10 mouse cellular contexts compared by ENCODE assay signal in the genomic region with DNA sequence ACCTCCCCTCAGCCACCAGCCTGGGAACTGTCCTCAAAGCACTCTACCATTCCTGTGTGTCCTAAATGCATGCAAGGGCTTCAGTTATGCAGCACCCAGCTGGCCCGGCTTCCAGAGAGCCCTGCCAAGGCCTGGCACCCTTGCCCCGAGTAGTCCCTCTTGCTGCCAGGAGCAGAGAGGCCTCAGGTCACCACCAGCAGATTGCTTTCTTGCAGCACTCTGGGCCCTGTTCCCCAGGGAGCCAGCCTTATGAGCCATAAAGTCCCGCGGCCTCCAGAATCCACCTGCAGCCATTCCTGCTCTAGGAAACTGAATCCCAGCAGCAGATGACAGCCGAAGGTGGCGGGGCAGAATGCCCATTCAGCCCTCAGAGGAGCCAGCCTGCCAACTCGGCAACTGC. TPM values are rescaled to one million over a fixed set of nuclear protein-coding genes. Genes with fewer than 3 reads are reported as not detected.
DNase-seq lines count a peak whose midpoint lies in the region; ATAC-seq and TF ChIP-seq lines count a peak whose summit lies in the region.
"Had no signal": no experiment of that assay in that cellular context is flagged by ENCODE, and none has a peak within 500 bp of the region (broad histone marks: within the 10 kb centered on the region; RNA-seq: fewer than 3 reads in every experiment).

No protein-coding gene starts in this region.

- peaks cover 74% of the 10 kb centered on the region for H3K27me3 ChIP-seq in heart, embryonic 10.5 days (ENCODE audit: insufficient read depth, poor library complexity, severe bottlenecking)
- peaks cover 4% of the 10 kb centered on the region; the same call in 1 of the 2 replicates for H3K27me3 ChIP-seq in thymus, adult 2 months (ENCODE audit: control insufficient read depth, insufficient read depth, low read length)
- H3K27me3 ChIP-seq: embryonic facial prominence, embryonic 12.5 days had no signal

- no peak overlapping the region for H3K4me3 ChIP-seq in heart, embryonic 10.5 days
- H3K4me3 ChIP-seq in thymus, adult 2 months (ENCODE audit: control insufficient read depth, insufficient read depth, low read length) = no peak overlapping the region
- H3K4me3 ChIP-seq: embryonic facial prominence, embryonic 12.5 days had no signal

- TF ChIP-seq CTCF in thymus, adult 2 months (IDR thresholded peaks at IDR 0.05; ENCODE audit: borderline replicate concordance, control insufficient read depth, extremely low read depth, insufficient read depth, low read length, poor library complexity) = no peak

- ATAC-seq in CD4-positive, CD25-positive, alpha-beta regulatory T cell, adult 4 months = no peak

- peaks cover 30% of the 10 kb centered on the region for H3K4me1 ChIP-seq in heart, embryonic 10.5 days
- H3K4me1 ChIP-seq in thymus, adult 2 months (replicated peaks; ENCODE audit: control insufficient read depth, insufficient read depth, low read length) = no peaks in the 10 kb centered on the region

- WGBS in heart, embryonic 10.5 days = 74% methylated on average over 7 of the region's 7 CpGs
- WGBS in thymus, adult 2 months = 96% methylated on average over 7 of the region's 7 CpGs

- no peak for TF ChIP-seq POLR2A in thymus, adult 2 months (IDR thresholded peaks at IDR 0.05; ENCODE audit: control insufficient read depth, extremely low read depth, insufficient read depth, low read length, poor library complexity)

- H3K9me3 ChIP-seq in heart, embryonic 10.5 days = no peaks in the 10 kb centered on the region
- H3K9me3 ChIP-seq: embryonic facial prominence, embryonic 12.5 days had no signal

- 0 out of 2 replicates have a peak overlapping the region, but pooled peaks have one; percentile 10 for H3K27ac ChIP-seq in heart, embryonic 10.5 days
- no peak overlapping the region for H3K27ac ChIP-seq in thymus, adult 2 months (ENCODE audit: control insufficient read depth, insufficient read depth, low read length)
- H3K27ac ChIP-seq: embryonic facial prominence, embryonic 12.5 days had no signal

- H3K36me3 ChIP-seq in heart, embryonic 10.5 days = no peaks in the 10 kb centered on the region
- H3K36me3 ChIP-seq in thymus, adult 2 months (ENCODE audit: control insufficient read depth, insufficient read depth, low read length) = no peaks in the 10 kb centered on the region
- H3K36me3 ChIP-seq: embryonic facial prominence, embryonic 12.5 days had no signal

- DNase-seq in kidney, adult 11 months = peak; percentile 46
- no peak for DNase-seq in kidney, postnatal 4 days
- DNase-seq in adipocyte (ENCODE audit: low spot score) = peak; percentile 59
- DNase-seq in cerebellum, adult 8-10 months = peak; percentile 49
- DNase-seq in heart, embryonic 10.5 days (ENCODE audit: low spot score) = no peak
- no peak for DNase-seq in thymus, adult 2 months
- DNase-seq in retina, embryonic 14.5 days (ENCODE audit: low spot score) = no peak
- DNase-seq: lung, postnatal 4 days had no signal

RNA-seq across cellular contexts. Expression of a gene that starts 27.5 kb away (rescaled TPM):
- polyA plus RNA-seq in heart, embryonic 10.5 days (2016; fragmentation: Nextera tagmentation; extraction: Ambion mirVana) = 1,495 and 1,694 TPM in 2 replicates
- polyA plus RNA-seq in thymus, adult 2 months (2012; rRNA removed) = 10.3 and 10.4 TPM in 2 replicates
- 1 to 10 TPM in 1 of 2 experiments, under 1 TPM in 1; 0.87 to 1.3 TPM for polyA plus RNA-seq in CD4-positive, CD25-positive, alpha-beta regulatory T cell, adult 4 months (2017; shearing (Covaris generic))

RNA-seq across cellular contexts. Expression of a gene that starts 40.2 kb away (rescaled TPM):
- polyA plus RNA-seq in heart, embryonic 10.5 days (2016; fragmentation: Nextera tagmentation; extraction: Ambion mirVana) = 0.54 and 1.3 TPM in 2 replicates
- polyA plus RNA-seq in thymus, adult 2 months (2012; rRNA removed) = 6.1 and 8.0 TPM in 2 replicates
- not detected for polyA plus RNA-seq in CD4-positive, CD25-positive, alpha-beta regulatory T cell, adult 4 months (2017; shearing (Covaris generic))

Comparison
In these comparisons a context has a peak if more than half of its experiments do, and no peak if none do; other contexts are left out.
1. DNase-seq: peak in kidney, adult 11 months (single experiment), adipocyte (single experiment) and cerebellum, adult 8-10 months (single experiment); none in kidney, postnatal 4 days (0 of 2), heart, embryonic 10.5 days (single experiment), thymus, adult 2 months (single experiment) and retina, embryonic 14.5 days (single experiment).
2. RNA of a gene that starts 27.5 kb away (polyA plus RNA-seq): 1,495 to 1,694 TPM in heart, embryonic 10.5 days; 10.3 to 10.4 TPM in thymus, adult 2 months and 0.87 to 1.3 TPM in CD4-positive, CD25-positive, alpha-beta regulatory T cell, adult 4 months; every median in the first group is over 100 times any median in the second.